Mouse (Mus musculus) testis, adult 2 months (tissue): Measurements from ENCODE around the gene Spata32.

Experiments
- CTCF ChIP-seq: fragments of 200-500 bp; IDR thresholded peaks from 2 replicates; pipeline ENCODE4 v1.5.1; 2012; ENCODE audit warnings: low read depth, mild to moderate bottlenecking, inconsistent platforms, low read length, moderate library complexity; ENCODE audit not compliant: control insufficient read depth, insufficient read depth, insufficient replicate concordance
- POLR2A ChIP-seq: fragments of 200-500 bp; IDR thresholded peaks from 2 replicates; pipeline ENCODE4 v1.6.1; 2012; ENCODE audit warnings: low read depth, mild to moderate bottlenecking, inconsistent platforms, low read length, moderate library complexity; ENCODE audit not compliant: control insufficient read depth

DNA sequence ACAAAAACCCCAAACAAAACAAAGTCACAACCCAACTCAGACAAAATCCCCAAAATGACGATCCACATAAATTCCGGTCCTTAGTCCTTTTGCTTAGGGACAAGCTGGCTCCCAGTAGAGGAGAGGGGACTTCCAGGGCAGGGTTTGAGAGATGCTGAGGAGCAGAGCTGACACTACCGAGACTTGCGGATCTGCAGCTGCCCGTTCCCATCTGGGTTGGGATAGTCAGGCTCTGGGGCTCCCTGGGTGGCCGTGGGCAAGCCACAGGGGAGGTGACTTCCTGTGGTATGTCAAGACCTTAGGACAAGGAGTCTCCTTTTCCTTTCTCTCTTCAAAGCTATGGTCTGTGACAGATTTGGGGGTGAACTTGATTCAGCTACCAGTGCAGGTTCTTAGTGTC is 18.2 kb upstream of the Spata32 start:
- TF ChIP-seq POLR2A = no peak
- TF ChIP-seq CTCF = no peak
